Mouse (Mus musculus): Measurements from ENCODE around the gene Dnal1. TPM values are rescaled to one million over a fixed set of nuclear protein-coding genes. Genes with fewer than 3 reads are reported as not detected.

The Dnal1 gene
- polyA plus RNA-seq, 2 experiments: 6.4 to 15.1 TPM

GRCm38 (mm10) chr12:84180701-84181435, 66.7 kb downstream of the Dnal1 start:
- Histone ChIP-seq H3K4me2 (replicated peaks; ENCODE audit: low read depth, low read length, severe bottlenecking) (no peak overlapping the region; the same call in 1 of the 2 replicates), H3K36me3 (ENCODE audit: control insufficient read depth, insufficient read depth, low read length) (no peaks in the 10 kb centered on the region; the same call in 1 of the 2 replicates), H3K4me1 (ENCODE audit: control insufficient read depth, insufficient read depth, low read length) (peaks cover 70% of the 10 kb centered on the region), H3K9me3 (ENCODE audit: control insufficient read depth, low read length) (no peaks in the 10 kb centered on the region), H3K27ac (replicated peaks; ENCODE audit: low read depth, low read length) (peak overlapping the region; percentile 6; the same call in 1 of the 2 replicates), H3K9ac (ENCODE audit: low read depth, low read length, severe bottlenecking) (no peak overlapping the region), H3K4me3 (replicated peaks; ENCODE audit: low read length) (no peak overlapping the region), H3K27me3 (ENCODE audit: control insufficient read depth, insufficient read depth, low read length) (no peaks in the 10 kb centered on the region)
- WGBS: 41% methylated on average over 8 of the region's 8 CpGs
- no peak for TF ChIP-seq POLR2A (IDR thresholded peaks at IDR 0.05; ENCODE audit: borderline replicate concordance, extremely low read depth, insufficient read depth, insufficient read length)
- ATAC-seq (ENCODE audit: low FRiP score, low read depth): peak; percentile 48
- DNase-seq (ENCODE audit: low spot score): peak; percentile 64

- no peak overlapping the region for H3K4me2 ChIP-seq (replicated peaks; ENCODE audit: low read depth, low read length, severe bottlenecking)
- H3K27me3 ChIP-seq (ENCODE audit: control insufficient read depth, insufficient read depth, low read length): no peaks in the 10 kb centered on the region
- ATAC-seq (ENCODE audit: low FRiP score, low read depth): no peak
- no peak for TF ChIP-seq POLR2A (IDR thresholded peaks at IDR 0.05; ENCODE audit: borderline replicate concordance, extremely low read depth, insufficient read depth, insufficient read length)
- 63% methylated on average over 6 of the region's 6 CpGs for WGBS
- H3K4me1 ChIP-seq (ENCODE audit: control insufficient read depth, insufficient read depth, low read length): peaks cover 62% of the 10 kb centered on the region
- no peak overlapping the region for H3K27ac ChIP-seq (replicated peaks; ENCODE audit: low read depth, low read length)
- H3K9ac ChIP-seq (ENCODE audit: low read depth, low read length, severe bottlenecking): no peak overlapping the region
- H3K9me3 ChIP-seq (ENCODE audit: control insufficient read depth, low read length): no peaks in the 10 kb centered on the region
- no peak overlapping the region for H3K4me3 ChIP-seq (replicated peaks; ENCODE audit: low read length)
- no peak for DNase-seq (ENCODE audit: low spot score)
- peaks cover 7% of the 10 kb centered on the region; the same call in 1 of the 2 replicates for H3K36me3 ChIP-seq (ENCODE audit: control insufficient read depth, insufficient read depth, low read length)
These were observed 67.8 kb downstream of the Dnal1 start for GRCm38 (mm10) chr12:84181999-84182398.

GRCm38 (mm10) chr12:84184979-84185378, 70.8 kb downstream of the Dnal1 start:
- ATAC-seq (ENCODE audit: low FRiP score, low read depth) (no peak), DNase-seq (ENCODE audit: low spot score) (no peak)
- Histone ChIP-seq H3K36me3 (ENCODE audit: control insufficient read depth, insufficient read depth, low read length) (peaks cover 7% of the 10 kb centered on the region; the same call in 1 of the 2 replicates), H3K9ac (ENCODE audit: low read depth, low read length, severe bottlenecking) (no peak overlapping the region), H3K4me1 (ENCODE audit: control insufficient read depth, insufficient read depth, low read length) (peaks cover 67% of the 10 kb centered on the region), H3K27me3 (ENCODE audit: control insufficient read depth, insufficient read depth, low read length) (no peaks in the 10 kb centered on the region), H3K4me3 (replicated peaks; ENCODE audit: low read length) (no peak overlapping the region), H3K9me3 (ENCODE audit: control insufficient read depth, low read length) (no peaks in the 10 kb centered on the region), H3K4me2 (replicated peaks; ENCODE audit: low read depth, low read length, severe bottlenecking) (no peak overlapping the region), H3K27ac (replicated peaks; ENCODE audit: low read depth, low read length) (no peak overlapping the region)
- no peak for TF ChIP-seq POLR2A (IDR thresholded peaks at IDR 0.05; ENCODE audit: borderline replicate concordance, extremely low read depth, insufficient read depth, insufficient read length)
- WGBS: 78% methylated on average over 5 of the region's 5 CpGs

GRCm38 (mm10) chr12:84185547-84185946, 71.4 kb downstream of the Dnal1 start:
- DNase-seq (ENCODE audit: low spot score): no peak
- Histone ChIP-seq H3K4me2 (replicated peaks; ENCODE audit: low read depth, low read length, severe bottlenecking) (no peak overlapping the region), H3K4me1 (ENCODE audit: control insufficient read depth, insufficient read depth, low read length) (peaks cover 67% of the 10 kb centered on the region), H3K36me3 (ENCODE audit: control insufficient read depth, insufficient read depth, low read length) (peaks cover 7% of the 10 kb centered on the region; the same call in 1 of the 2 replicates), H3K27ac (replicated peaks; ENCODE audit: low read depth, low read length) (no peak overlapping the region), H3K9me3 (ENCODE audit: control insufficient read depth, low read length) (no peaks in the 10 kb centered on the region), H3K9ac (ENCODE audit: low read depth, low read length, severe bottlenecking) (no peak overlapping the region), H3K4me3 (replicated peaks; ENCODE audit: low read length) (no peak overlapping the region), H3K27me3 (ENCODE audit: control insufficient read depth, insufficient read depth, low read length) (no peaks in the 10 kb centered on the region)
- 66% methylated on average over 6 of the region's 6 CpGs for WGBS
- TF ChIP-seq POLR2A (IDR thresholded peaks at IDR 0.05; ENCODE audit: borderline replicate concordance, extremely low read depth, insufficient read depth, insufficient read length): no peak
- ATAC-seq (ENCODE audit: low FRiP score, low read depth): no peak

- Histone ChIP-seq H3K27me3 (ENCODE audit: control insufficient read depth, insufficient read depth, low read length) (no peaks in the 10 kb centered on the region), H3K4me1 (ENCODE audit: control insufficient read depth, insufficient read depth, low read length) (peaks cover 66% of the 10 kb centered on the region), H3K9ac (ENCODE audit: low read depth, low read length, severe bottlenecking) (no peak overlapping the region), H3K4me3 (replicated peaks; ENCODE audit: low read length) (no peak overlapping the region), H3K9me3 (ENCODE audit: control insufficient read depth, low read length) (no peaks in the 10 kb centered on the region), H3K27ac (replicated peaks; ENCODE audit: low read depth, low read length) (no peak overlapping the region), H3K36me3 (ENCODE audit: control insufficient read depth, insufficient read depth, low read length) (peaks cover 7% of the 10 kb centered on the region; the same call in 1 of the 2 replicates), H3K4me2 (replicated peaks; ENCODE audit: low read depth, low read length, severe bottlenecking) (no peak overlapping the region)
- ATAC-seq (ENCODE audit: low FRiP score, low read depth): no peak
- no peak for DNase-seq (ENCODE audit: low spot score)
- TF ChIP-seq POLR2A (IDR thresholded peaks at IDR 0.05; ENCODE audit: borderline replicate concordance, extremely low read depth, insufficient read depth, insufficient read length): no peak
- 85% methylated on average over 3 of the region's 3 CpGs for WGBS
These were observed 72.4 kb downstream of the Dnal1 start for GRCm38 (mm10) chr12:84186536-84186935.

Measured in limb, embryonic 14.5 days (tissue).